Mouse (Mus musculus) heart, postnatal 0 days (tissue): ENCODE measurements around the gene Ifitm2.

Experiments used
- CTCF ChIP-seq: IDR thresholded peaks from 2 replicates; pipeline ENCODE4 v1.5.1; 2016; ENCODE audit warnings: antibody characterized with exemption, control low read depth, low read depth
- EP300 ChIP-seq: IDR thresholded peaks from 2 replicates; pipeline ENCODE4 v1.6.1; 2016; ENCODE audit warnings: antibody characterized with exemption, low read depth

DNA sequence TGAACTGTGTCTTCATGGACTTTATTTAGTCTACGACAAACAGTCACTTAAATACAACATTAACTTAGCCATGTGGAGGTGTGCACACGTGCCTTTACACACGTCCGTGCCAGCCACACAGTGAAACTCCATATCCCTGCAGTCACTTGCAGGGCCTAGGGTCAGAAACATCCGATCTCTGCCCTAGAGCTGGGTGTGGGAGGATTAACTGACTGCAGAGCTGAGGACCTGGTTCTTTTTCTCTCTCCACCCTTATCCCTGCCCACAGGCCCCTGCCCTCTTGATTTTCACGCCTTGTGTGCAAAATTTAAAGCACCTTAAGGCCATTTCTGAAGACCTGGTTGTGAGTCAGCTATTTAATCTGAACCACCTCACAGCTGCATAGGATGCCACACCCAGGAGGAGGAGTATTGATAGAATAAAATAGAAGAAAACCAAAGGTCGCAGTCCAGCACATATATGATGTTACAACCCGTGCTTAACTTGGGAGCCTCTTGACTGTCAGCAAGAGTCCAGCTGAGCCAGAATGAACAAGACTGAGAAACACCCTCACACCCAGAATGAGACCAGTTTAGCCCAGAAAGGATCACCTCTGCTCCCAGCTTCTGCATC lies 35.3 kb downstream of the Ifitm2 start, which contains the start of gene Nlrp6:
- TF ChIP-seq EP300, result no peak
- no peak for TF ChIP-seq CTCF
